Mouse (Mus musculus) ES-CJ7 (cell line): ENCODE data around the gene Hacd2.
A peak's percentile ranks its signal among the peaks of the same experiment; 100 is the strongest.

Experiments
- DNase-seq: peaks from one replicate; pipeline ENCODE4 v3.0.0; 2011; ENCODE audit warnings: low read depth, low spot score

The Hacd2 gene

GRCm38 (mm10) chr16:35022242-35023137 is at the start of gene Hacd2:
Hacd2 (plus strand) TSS chr16:35022428.
- peak; percentile 95 for DNase-seq

GRCm38 (mm10) chr16:34972471-34972870 is 49.8 kb upstream of the Hacd2 start:
- no peak for DNase-seq

GRCm38 (mm10) chr16:34975544-34975943 is 46.7 kb upstream of the Hacd2 start:
- peak; percentile 36 for DNase-seq

GRCm38 (mm10) chr16:34976630-34977029 is 45.6 kb upstream of the Hacd2 start:
- DNase-seq = peak; percentile 26

GRCm38 (mm10) chr16:34978018-34978417 is 44.2 kb upstream of the Hacd2 start:
- no peak for DNase-seq

- no peak for DNase-seq
These were observed 41.2 kb upstream of the Hacd2 start for GRCm38 (mm10) chr16:34981009-34981408.

GRCm38 (mm10) chr16:34984203-34985030 is 37.8 kb upstream of the Hacd2 start:
- DNase-seq = no peak

- no peak for DNase-seq
These were observed 37.2 kb upstream of the Hacd2 start for GRCm38 (mm10) chr16:34985031-34985346.

GRCm38 (mm10) chr16:34986211-34986825 is 35.9 kb upstream of the Hacd2 start:
- DNase-seq = no peak

GRCm38 (mm10) chr16:34991365-34991764 is 30.9 kb upstream of the Hacd2 start:
- DNase-seq = no peak

- no peak for DNase-seq
These were observed 29.4 kb upstream of the Hacd2 start for GRCm38 (mm10) chr16:34992854-34993253.

GRCm38 (mm10) chr16:34993694-34994330 is 28.4 kb upstream of the Hacd2 start:
- DNase-seq = no peak

GRCm38 (mm10) chr16:34994641-34995141 is 27.5 kb upstream of the Hacd2 start:
- DNase-seq = no peak

GRCm38 (mm10) chr16:34996133-34996532 is 26.1 kb upstream of the Hacd2 start:
- DNase-seq = no peak

GRCm38 (mm10) chr16:34997052-34997451 is 25.2 kb upstream of the Hacd2 start:
- DNase-seq = no peak

GRCm38 (mm10) chr16:34997576-34997975 is 24.7 kb upstream of the Hacd2 start:
- no peak for DNase-seq

- DNase-seq = no peak
These were observed 23.2 kb upstream of the Hacd2 start for GRCm38 (mm10) chr16:34999016-34999415.

- no peak for DNase-seq
These were observed 22.2 kb upstream of the Hacd2 start for GRCm38 (mm10) chr16:34999986-35000385.

- peak; percentile 55 for DNase-seq
These were observed 21.2 kb upstream of the Hacd2 start for GRCm38 (mm10) chr16:35000923-35001560.

GRCm38 (mm10) chr16:35004356-35004755 is 17.9 kb upstream of the Hacd2 start:
- DNase-seq = peak; percentile 17

- no peak for DNase-seq
These were observed 17.5 kb upstream of the Hacd2 start for GRCm38 (mm10) chr16:35004756-35005155.
